Mouse (Mus musculus): ENCODE measurements around the gene Grtp1.

The Grtp1 gene

DNA sequence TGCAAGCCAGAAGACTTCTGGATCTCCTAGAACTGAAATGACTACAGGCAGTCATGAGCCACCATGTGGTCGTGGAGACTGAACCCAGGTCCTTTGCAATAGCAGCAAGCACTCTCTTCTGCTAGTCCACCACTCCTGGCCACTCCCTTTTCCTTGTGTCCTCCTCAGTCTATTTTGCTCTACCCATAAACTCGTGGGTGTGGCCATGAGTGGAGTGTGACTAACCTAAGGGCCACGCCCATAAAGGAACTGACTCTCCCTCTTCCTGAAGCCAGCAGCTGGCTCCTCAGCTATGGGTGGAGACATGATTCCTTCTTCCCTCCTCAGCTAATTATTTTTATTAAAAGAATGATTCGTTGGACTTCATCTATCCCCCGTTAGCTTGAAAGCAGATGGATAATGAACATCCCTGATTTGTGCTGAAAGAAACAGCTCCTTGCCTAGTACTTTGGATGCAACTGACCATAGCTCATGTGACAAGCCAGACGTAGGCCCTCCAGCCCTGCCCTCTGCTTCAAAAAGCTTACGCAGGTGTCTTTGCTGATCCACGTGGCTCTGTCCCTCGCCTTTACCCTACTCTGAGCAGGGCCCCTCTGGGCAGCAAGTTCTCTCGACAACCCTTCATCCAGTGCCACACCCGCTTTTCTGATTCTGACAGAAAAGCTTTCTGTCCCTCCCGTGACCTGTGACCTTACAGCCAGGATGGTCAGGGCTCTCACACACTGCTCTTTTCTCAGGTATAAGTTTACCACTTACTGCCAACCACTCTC, 4.1 kb upstream of the Grtp1 start:
- DNase-seq (ENCODE audit: low spot score), result peak; percentile 30

DNA sequence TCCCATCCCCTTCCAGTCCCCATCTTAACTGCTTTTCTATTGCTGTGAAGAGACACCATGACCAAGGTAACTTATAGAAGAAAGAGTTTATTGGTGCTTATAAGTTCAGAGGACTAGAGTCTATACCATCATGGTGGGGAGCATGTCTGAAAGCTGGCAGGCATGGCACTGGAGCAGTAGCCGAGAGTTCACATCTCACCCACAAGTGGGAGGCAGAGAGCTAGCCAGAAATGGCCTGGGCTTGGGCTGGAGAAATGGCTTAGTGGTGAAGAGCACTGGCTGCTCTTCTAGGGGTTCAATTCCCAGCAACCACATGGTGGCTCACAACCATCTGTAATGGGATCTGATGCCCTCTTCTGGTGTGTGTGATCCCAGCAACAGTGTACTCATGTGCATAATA, 3.1 kb upstream of the Grtp1 start:
- DNase-seq (ENCODE audit: low spot score), result no peak

DNA sequence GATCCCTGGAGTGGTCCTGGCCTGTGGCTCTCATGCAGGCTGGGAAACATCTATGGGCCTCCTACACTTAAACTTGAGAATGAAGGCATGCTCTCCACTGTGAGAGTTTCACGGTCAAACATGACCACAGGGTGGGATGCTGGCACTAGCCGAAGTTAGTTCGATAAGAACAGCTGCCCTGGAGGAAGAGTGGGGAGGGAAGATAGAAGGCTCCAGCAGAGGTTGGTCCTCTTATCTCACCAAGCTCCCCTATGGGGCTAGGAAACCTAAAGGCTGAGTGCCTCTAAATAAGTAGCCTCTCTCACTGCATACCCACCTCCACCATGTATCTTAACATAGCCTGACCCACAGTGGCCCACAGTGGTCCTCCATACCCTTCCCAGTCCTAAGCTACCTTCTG, 2.4 kb upstream of the Grtp1 start:
- DNase-seq (ENCODE audit: low spot score), result no peak

DNA sequence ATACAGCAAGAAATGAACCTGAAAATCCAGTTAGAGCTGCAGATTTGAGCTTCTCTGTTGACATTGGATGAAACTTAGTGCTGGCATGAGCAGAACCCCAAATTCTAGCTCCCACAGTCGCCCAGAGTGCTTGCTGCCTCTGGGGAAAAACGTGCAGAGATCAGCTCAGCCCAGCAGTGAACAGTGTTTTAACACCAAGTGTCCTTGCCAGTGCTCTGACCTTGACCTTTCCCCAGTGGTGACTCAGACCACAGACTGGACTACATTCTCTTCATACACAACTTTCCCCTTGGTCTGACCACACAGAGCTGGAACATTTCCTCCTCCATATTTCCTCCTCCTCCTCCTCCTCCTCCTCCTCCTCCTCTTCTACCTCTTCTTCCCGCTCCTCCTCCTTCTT, 1.6 kb upstream of the Grtp1 start:
- no peak for DNase-seq (ENCODE audit: low spot score)

DNA sequence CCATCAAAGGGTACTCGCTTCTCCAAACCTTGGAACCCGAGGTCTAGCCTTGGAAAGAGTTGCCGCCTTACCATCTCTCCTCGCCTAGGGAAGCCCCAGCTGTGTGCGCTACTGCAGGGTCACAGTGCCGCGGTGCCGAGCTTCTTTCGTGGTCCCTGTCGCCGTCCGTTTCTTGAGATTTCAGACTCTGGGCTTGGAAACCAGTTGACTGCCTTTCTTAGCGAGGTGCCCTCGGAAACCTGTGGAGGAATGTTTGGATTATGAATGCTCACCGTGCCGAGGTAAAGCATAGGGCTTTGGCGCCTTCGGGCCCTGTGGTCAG, 554 bp upstream of the Grtp1 start:
- no peak for DNase-seq (ENCODE audit: low spot score)

DNA sequence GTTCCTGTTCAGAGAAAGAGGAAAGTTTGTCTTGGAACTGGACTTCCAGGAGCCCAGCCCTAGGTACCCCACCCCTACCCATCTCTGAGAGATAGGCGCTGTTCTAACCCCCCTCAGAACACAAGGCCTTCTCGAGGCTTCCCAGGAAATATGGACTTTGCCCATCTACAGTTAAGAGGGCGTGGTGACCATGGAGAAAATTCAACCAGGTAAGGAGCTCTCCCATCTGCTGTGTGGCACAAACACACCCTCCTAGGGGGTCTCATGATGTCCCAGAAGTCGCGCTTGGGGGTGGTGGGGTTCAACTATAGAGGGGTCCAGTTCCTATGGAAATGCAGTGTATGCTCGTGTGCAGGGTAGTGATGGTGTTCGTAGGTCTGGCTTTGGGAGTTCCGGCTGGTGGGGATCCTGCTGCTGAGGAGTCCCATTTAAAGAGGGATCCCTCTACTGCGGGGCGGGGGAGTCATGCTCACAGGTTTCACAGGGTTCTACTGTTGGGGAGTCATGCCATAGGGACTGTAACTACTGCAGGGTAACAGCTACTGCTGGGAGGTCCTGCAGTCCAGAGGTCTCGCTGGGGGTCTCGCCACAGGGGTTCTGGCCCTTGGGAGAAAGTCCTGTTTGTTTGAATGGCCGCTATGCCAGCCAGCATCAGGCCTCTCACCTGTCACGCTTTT, 897 bp downstream of the Grtp1 start:
- no peak for DNase-seq (ENCODE audit: low spot score)

DNA sequence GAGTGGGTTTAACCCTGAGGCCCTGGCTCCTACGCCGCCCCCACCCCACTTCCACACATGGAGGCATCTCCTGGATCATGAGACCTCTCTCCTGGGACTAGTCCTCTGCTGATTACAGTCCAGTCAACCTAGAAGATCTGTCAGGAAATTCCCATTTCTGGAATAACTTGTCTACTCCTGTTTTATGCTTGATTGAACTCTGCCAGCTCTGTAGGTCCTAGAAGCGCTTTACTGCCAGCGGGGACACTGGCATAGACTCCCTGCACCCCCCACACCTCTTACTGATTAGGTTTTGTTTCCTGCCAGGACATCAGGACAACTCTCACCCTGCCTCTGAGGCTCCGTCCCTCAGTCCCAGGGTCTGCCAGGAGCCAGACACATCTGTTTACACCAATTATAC, 2.9 kb downstream of the Grtp1 start:
- DNase-seq (ENCODE audit: low spot score), result no peak

DNA sequence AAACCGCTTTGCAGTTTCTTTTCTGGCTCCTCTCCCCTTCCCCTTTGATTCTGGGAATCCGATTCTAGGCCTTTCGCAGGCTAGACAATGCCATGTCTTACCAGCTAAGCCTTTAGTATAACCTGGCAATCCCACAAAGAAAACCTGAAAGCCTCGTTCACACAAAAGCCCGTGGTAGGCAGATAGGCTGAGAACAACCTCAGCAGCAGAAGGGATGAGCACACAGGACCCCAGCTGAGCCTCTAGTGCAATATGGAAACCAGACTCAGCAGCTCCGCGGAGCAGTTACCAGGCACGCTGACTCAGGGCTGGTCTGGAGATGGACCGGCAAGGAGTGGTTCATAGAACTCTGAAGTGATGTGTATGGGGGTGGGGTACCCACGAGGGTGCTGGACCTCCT, 5.6 kb downstream of the Grtp1 start:
- DNase-seq (ENCODE audit: low spot score), result no peak

DNA sequence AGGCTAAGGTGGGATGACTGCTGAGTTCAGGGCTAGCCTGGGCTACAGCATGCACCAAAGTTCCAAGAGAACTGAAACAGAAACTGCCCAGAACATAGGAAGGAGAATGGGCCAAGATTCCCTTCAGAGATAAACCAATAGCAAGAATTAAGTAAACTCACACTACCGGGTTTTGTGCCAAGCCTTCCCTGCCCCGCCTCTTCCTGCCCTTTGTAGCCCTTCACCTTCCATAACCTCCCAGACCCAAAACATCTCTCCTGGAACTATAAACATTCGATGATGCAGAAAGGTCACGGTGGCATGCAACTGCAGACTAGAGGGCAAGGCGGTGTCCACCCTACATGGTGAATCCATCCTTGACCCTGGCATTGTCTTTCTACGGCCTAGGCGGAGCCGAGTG, 10.2 kb downstream of the Grtp1 start:
- no peak for DNase-seq (ENCODE audit: low spot score)

DNA sequence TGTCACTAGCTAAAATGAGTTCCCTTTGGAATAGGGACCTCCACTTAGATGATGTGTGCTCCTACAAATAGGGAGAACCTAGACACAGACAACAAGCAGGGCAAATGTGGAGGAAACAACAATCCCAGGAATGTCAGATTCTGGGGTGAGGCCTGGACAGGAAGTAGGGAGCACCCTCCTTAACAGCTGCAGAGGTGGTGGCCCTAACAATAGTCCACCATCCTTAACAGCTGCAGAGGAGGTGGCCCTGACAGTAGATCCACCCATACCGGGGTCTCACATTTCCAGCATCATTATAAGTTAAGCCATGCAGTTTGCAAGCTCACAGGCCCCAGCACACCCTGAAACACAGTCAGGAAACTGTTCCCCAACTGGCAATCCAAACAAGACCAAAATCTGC, 11.6 kb downstream of the Grtp1 start:
- no peak for DNase-seq (ENCODE audit: low spot score)

DNA sequence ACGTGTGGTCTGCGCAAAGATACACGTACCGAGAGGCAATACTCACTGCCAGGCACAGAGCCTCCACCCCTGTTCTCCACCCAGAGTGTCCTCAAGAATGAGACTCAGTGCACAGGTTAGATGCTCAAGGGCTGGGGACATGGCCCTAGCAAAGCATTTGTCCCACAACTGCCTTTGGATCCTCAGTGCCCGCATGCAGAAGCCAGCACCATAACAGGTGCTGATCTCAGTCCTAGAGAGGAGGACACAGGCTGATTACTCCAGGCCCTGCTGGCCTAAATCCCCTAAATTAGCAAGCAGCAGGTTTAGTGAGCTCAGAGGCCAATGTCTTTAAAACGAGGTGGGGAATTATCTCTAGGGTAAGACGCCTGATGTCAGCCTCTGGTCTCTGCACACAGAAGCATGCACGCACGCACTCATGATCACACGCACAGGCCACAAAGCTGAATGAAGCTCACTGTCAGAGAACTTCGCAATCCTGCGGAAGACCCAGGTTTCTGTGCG, 12.3 kb downstream of the Grtp1 start:
- DNase-seq (ENCODE audit: low spot score), result no peak

DNA sequence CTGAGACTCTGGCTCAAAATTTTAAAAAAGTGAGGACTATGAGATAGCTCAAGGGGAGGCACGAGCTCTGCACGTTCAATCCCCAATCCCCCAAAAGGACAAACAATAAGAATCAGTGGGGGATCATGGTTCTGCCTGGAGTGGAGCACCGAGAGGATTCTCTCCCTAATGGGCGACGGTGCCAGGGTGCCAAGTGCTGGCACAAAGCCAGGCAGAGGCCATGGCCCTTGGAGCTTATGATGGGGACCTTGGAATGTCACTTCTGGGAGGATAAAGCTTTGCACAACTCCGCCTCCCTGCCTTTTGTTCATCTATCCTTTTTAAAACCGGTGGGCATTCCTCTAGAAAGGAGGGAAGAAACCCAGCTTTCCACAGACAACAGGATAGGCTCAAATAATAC, 12.8 kb downstream of the Grtp1 start:
- DNase-seq (ENCODE audit: low spot score), result no peak

DNA sequence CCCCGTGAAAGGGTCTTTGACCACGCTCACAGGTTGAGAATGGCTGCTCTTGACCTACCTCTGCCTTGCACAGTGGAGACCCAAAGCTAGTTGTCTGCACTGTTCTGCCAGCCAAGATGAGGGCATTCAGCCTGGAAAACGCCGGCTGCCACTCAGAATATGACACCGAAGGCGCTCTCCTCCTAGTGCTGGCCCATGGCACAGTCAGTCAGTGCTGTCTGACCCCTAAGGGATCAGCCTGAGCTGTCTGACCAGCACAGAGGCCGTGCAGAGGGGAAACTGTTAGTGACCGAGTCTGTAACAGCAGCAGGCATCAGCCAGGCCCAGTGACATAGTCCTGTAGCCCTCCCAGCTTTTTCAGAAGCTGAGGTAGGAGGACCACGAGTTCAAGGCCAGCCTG, 13.2 kb downstream of the Grtp1 start:
- DNase-seq (ENCODE audit: low spot score), result no peak

DNA sequence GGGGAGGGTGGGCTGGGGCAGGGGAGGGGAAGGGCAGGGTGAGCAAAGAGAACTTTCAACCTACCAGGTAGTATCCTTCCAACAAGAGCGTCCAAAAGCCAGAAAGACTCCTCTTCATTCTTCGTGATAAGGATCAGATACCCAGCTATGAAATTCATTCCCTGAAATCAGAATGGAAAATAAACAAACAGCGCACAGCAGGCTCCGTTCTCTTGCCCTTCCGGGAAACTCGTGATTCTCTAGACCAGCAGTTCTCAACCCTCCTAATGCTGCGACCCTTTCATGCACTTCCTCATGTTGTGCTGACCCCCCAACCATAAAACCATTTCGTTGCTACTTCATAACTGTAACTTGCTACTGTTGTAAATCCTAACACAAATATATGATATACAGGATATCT, 13.6 kb downstream of the Grtp1 start:
- no peak for DNase-seq (ENCODE audit: low spot score)

DNA sequence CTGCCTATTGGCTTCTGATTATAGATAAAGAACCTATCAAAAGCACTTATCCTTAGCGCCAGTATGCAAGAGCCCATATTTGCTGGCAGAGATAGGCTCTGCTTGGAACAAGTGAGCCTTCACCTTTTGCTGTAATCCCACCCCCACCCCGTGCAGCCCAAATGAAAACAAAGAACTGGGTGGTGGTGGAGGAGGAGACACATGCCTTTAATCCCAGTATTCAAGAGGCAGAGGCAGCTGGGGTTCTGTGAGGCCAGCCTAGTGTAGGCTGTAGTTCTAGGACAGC, 18.8 kb downstream of the Grtp1 start:
- no peak for DNase-seq (ENCODE audit: low spot score)

DNA sequence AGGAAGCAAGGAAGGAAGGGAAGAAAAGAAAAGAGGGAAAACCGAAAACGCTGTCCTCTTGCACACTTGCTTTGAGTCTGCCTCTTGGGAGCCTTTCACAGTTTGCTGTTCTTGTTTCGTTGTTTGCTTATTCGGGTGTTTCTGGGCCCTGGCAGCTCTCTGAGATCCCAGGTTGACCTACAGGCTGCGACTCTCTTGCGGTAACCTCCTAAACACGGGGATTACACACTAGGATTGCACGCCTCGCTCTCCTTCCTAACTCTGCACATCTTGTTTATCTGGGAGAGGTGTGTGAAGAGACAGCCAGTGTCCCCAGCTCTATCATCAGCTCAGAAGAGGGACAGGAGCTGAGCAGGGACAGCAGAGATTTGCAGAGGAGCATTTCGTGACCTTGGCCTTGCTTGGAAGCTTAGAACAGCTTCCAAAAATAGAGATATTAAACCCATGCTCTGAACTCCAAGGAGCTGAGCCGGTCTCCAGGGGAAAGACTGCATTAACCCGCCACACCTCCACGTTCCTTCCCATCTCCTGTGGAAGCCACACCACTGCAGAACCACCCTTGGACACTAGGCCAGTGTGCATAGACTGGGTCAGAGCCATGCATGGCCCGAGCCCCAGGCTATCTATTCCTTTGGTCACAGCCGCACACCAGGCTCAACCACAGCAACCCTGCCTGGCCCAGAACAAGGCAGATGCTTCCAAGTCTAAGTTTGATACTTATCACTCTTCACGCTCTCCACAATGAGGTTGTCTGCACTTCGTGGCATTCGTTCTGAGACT, 19.3 kb downstream of the Grtp1 start:
- no peak for DNase-seq (ENCODE audit: low spot score)

DNA sequence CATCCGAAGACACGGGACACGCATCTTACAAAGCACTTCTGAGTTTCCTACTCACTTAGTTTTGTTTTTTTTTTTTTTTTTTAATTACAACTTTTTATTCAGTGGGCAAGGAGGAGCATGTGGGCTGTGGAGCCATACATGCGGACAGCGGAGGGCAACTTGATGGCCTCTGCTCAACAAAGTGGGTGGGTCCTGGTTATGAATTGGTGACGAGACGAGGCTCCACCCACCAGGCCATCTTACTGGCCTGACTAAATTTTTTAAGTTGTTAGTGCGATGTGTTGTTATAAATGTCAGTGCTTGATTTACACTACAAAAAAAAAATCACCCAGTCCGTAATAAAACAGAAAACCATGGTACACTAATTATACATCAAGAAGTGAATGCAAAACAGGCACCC, 20.0 kb downstream of the Grtp1 start:
- DNase-seq (ENCODE audit: low spot score), result no peak

DNA sequence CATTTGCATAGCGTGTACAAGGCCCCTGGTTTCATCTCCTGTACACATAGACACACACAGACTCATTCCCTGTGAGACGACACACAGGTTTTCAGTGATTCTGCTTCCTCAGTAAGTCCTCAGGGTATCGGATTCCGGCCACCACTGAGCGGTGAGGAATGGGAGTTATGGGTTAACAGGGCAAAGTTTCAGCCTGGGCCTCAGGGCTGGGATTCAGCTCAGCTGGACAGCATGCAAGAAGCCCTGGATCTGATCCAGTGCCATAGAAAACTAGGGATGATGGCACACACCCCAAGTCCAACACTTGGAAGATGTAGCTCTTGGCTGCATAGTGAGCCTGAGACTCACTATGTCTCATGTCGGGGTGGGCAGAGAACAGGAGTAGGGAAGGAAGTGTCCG, 20.5 kb downstream of the Grtp1 start:
- DNase-seq (ENCODE audit: low spot score), result no peak

DNA sequence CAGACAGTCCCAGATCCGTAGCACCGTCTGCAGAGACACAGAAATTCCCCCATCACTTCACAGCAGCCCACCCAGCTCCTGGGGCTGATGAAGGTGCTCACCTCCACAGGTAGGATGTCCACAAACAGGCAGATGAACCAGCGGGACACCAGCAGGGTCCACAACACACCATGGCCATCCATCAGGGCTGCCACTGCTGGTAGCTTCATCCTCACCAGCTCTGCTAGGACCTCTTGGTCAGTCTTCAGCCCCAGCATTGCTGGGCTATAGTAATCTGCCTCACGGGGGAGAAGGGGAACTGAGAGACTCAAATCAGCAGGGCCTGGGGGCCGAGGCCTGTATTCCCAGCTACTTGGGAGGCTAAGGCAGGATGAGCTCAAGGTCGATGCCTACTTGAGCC, 20.9 kb downstream of the Grtp1 start:
- no peak for DNase-seq (ENCODE audit: low spot score)

DNA sequence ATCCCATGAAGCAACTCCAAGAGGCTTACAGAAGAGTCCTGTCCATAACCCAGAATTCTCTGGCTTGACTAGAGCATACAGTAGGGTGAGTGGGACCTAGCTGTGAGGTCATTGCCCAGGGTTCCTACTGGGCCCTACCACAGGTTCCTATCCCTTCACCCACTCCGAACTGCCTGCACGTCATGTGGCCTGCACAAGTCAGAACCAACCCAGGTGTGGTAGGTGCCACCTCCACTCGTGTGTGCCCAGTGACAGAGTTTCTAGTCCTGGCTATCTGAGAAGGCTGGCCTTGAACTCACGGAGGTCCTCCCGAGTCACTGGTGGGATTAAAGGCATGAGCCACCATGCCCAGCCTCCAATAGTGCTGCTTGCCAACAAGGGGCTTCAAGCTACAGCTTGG, 22.3 kb downstream of the Grtp1 start:
- DNase-seq (ENCODE audit: low spot score), result no peak

DNA sequence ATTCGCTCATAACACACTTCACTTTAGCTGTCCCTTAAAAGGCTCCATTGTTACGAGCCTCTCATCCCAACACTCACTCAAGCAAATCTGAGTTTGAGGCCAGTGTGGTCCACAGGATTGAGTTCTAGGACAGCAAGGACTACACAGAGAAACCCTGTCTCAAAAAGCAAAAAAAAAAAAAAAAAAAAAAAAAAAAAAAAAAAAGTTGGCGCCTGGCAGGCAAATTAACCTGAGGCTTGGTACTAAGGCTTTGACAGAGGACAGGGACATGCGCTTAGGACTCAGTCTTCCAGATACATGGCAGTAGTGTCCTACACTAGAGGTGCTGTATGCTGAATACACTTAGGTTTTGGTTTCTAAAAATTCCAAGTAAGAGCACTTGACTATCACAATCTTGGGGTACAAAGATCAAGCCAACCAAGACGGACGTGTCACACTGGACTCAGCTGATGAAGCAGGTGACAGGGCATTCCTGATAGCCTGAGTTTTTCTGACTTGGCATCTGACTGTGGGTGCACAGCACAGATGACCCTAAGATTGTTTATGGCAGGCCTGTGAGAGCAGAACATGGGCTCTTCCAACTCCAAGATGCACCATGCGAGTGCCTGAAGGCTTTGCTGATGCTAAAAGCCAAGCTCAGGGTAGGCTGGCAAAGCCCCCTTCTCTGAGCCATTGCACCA, 23.1 kb downstream of the Grtp1 start:
- DNase-seq (ENCODE audit: low spot score), result no peak

DNA sequence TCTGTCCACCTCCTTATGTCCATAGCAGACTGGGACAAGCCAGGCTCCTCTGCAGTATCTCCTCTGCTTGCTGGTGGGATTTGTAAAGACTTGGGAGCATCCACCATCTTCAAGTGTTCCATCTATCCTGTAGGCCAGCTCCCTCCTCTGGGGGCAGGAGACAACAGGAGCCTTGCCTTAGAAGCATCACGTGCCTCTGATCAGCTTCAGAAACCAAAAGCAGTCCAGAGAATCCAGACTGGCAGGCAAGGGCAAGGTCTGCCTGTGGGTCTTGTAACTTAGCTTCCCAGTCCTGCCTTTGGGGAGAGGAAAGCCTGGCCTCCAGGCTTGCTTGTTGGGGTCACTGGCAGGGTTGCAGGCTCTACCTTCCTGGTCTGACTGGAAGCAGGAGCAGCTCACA, 24.8 kb downstream of the Grtp1 start:
- DNase-seq (ENCODE audit: low spot score), result no peak

DNA sequence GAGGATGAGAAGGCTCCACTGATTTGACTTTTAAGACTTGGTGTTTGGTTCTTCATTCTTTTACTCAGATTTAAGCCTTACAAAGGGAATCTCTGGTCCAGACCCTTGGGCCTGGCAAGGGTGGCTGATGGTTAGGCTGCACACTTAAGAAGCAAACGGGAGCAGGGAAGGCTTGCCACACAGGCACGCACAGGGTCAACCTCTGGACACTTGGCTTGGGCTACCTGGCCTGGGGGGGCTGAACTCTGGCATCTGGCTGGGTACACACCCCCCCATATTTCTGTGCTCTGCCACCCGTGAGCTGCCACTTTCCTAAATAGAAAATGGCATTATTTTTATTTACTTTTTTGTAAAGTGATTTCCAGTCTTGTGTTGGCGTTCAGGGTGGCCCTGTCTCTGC, 25.6 kb downstream of the Grtp1 start:
- no peak for DNase-seq (ENCODE audit: low spot score)

All from urinary bladder, postnatal 25 days (tissue).